Mouse (Mus musculus) erythroblast, embryonic 14.5 days (primary cell): ENCODE measurements around the gene Zfp865.

ENCODE experiments used
- GATA1 ChIP-seq: IDR thresholded peaks from 2 replicates; pipeline ENCODE4 v1.6.1; 2012; ENCODE audit warnings: low read length, inconsistent platforms, mixed read lengths
- TAL1 ChIP-seq: IDR thresholded peaks from 3 replicates; pipeline ENCODE4 v1.6.1; 2012; ENCODE audit warnings: low read length, inconsistent platforms, mixed read lengths

GRCm38 (mm10) chr7:5051193-5052192 is 31.3 kb downstream of the Zfp865 start, which contains the start of gene Zfp580:
- TF ChIP-seq GATA1: no peak
- TF ChIP-seq TAL1: no peak
